Mouse (Mus musculus) heart, postnatal 36 days (tissue): ENCODE results near the gene Sdk2. TPM values are rescaled to one million over a fixed set of nuclear protein-coding genes. Genes with fewer than 3 reads are reported as not detected.

Experiments used
- DNase-seq, 2 experiments: peaks; one replicate each; pipeline ENCODE4 v3.0.0; 2021 to 2022
- intact Hi-C: fragments of 180-260 bp; cut with DNase I; formaldehyde crosslinking; loops from one replicate; pipeline ENCODE4 v1.15.1; 2025
- total RNA-seq, 2 experiments: library from RNA; stranded (reverse); gene quantifications; 2 replicates each; pipeline ENCODE4 v1.2.3; 2021

The Sdk2 gene
- total RNA-seq, 2 experiments from 2014 or later, result 1.1 to 2.6 TPM

DNA sequence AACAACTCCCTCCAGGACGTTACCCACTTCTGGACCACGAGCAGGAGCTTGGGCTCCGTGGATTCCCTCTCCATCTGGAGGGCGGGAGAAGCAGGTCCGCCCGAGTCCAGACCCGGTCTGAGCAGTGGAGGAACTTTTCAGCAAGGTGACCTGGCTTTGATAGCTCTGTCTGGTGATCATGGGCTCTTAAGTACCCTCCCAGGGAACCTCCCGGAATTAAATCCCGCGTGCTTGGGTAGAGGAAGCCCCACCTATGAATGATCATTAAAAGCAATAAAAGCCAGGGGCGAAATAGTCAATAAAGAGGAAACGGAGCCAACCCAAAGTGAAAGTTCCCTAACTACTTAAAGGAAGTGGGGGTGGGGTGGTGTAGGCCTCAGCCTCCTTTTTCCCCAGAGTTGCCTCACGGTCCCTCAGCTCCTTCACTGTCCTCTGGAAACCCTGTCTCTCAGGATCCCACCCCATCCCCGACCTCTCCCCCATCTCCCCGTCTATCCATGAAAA, 314.6 kb downstream of the Sdk2 start:
- no peak for DNase-seq
- intact Hi-C loops, result no loop called here

DNA sequence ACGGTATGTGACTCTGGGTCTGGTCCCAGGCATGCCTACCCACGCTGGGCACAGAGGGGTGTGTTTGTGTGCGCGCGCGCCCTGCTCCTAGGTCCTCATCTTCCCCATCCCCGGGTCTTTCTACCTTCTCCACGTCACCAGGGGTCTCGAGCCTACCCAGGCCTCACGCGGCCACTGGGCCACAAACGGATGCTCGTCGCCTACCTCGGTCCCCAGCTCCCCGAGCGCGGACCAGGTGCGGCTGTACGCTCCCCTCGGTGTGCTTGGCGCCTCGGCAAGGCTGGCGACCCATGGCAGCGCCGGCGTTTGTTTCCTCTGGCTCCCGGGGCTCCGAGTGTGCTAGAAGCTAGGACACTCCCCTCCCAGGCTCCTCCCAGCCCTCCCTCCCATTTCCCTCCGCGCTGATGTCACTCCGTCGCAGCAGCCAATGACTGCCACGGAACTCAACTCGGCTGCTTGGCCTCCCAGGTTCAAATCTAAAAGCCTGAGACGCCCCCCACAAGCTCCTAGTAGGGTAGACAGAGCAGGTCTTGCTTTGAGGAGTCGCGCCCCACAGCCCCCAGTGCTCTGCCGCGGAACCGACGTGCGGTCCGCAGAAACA, 315.3 kb downstream of the Sdk2 start, which contains the start of gene Cdc42ep4:
Gene Cdc42ep4 (minus strand): TSS at position 398 of the 601 bp plus-strand sequence.
- DNase-seq, result peak; percentile 84 to 85
- intact Hi-C loops, result loop anchor here (1.0 to 2.0 kb wide), 4 partner anchors 27 to 102 kb away; partner anchors contain the start of genes Cog1 and Cpsf4l

GRCm38 (mm10) chr11:113750571-113751483, 316.0 kb downstream of the Sdk2 start:
- DNase-seq, result peak; percentile 78 to 83
- intact Hi-C loops, result loop anchor here (1.0 to 2.0 kb wide), 4 partner anchors 27 to 102 kb away; partner anchors contain the start of genes Cog1 and Cpsf4l

- intact Hi-C loops, result loop anchor here (1.0 to 2.0 kb wide), 3 partner anchors 39 to 58 kb away; partner anchors contain the start of gene Cpsf4l
Measured at GRCm38 (mm10) chr11:113749749-113750351, 317.0 kb downstream of the Sdk2 start.

GRCm38 (mm10) chr11:113748797-113749521, 317.9 kb downstream of the Sdk2 start:
- DNase-seq, result peak; percentile 48 to 67
- intact Hi-C loops, result loop anchor here (1.0 kb wide), 1 partner anchor 59 kb away; no protein-coding TSS in a partner anchor

More at GRCm38 (mm10) chr11:113749749-113750351, 317.0 kb downstream of the Sdk2 start:
- DNase-seq, result no peak

GRCm38 (mm10) chr11:113747725-113748380, 319.0 kb downstream of the Sdk2 start:
- intact Hi-C loops, result no loop called here
- no peak for DNase-seq

GRCm38 (mm10) chr11:113747056-113747455, 319.8 kb downstream of the Sdk2 start:
- peak in 1 of 2 experiments; percentile 42 for DNase-seq
- intact Hi-C loops, result no loop called here

- no peak for DNase-seq
- intact Hi-C loops, result no loop called here
Measured at GRCm38 (mm10) chr11:113745961-113746360, 320.9 kb downstream of the Sdk2 start.

- DNase-seq, result no peak
- intact Hi-C loops, result no loop called here
Measured at GRCm38 (mm10) chr11:113742998-113743397, 323.8 kb downstream of the Sdk2 start.

DNA sequence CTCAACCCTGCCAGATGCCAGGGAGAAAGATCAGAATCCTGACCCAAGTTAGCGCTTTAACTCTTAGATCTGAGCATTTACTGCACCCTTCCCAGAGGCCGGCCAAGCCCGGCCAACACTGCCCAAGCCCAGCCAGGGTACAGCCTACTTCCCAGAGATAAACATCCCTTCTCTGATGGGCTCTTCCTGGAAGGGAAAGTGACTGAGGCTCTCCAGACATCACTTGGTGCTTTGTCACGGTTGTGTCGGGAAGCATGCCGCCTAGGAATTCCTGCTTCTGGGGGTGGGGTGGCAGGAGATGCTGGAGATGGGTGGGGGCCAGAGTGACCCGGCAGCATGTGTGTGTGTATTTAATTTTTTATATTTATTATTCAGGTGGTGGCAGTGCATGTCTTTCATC, 326.7 kb downstream of the Sdk2 start:
- intact Hi-C loops, result no loop called here

DNA sequence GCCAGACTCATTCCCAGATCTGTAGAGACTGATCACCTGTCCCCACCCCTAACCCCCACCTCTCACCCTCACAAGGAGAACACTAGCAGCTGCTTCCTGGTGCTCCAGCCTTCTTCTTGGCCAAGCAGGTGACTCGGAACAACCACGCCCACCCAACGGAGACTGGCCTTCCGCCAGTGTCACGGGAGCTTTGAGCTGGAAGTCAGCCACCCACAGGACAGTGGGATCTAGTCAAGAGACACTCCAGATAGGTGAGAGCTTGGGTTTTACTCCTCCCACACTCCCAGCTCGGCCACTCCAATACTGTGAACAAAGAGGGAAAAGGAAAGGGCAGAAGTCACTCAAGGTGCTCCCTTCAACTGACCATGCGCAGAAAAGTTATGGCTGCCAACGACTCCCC, 327.6 kb downstream of the Sdk2 start:
- DNase-seq, result peak; percentile 50 to 56
- intact Hi-C loops, result no loop called here

More for the DNA sequence above, 326.7 kb downstream of the Sdk2 start:
- no peak for DNase-seq

DNA sequence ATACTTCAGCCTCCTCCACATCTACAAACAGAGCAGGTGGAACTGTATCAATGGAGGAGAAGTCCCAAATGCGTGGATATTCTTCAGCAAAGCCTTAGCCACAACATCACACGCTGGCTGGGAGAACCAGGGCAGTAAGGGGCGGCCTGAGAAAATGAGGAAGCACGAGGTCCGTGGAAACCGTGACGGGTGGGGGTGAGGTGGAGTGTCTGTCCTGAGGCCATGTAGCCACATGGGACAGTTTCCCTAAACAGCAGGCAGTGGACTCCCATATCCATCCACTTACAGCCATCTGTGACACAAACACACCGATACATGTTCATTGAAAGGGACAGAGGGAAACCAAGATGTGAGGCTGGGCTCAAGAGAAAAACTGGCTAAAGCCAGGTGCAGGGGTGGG, 328.9 kb downstream of the Sdk2 start:
- DNase-seq, result no peak
- intact Hi-C loops, result no loop called here

- intact Hi-C loops, result no loop called here
Measured at GRCm38 (mm10) chr11:113737553-113737854, 329.3 kb downstream of the Sdk2 start.

DNA sequence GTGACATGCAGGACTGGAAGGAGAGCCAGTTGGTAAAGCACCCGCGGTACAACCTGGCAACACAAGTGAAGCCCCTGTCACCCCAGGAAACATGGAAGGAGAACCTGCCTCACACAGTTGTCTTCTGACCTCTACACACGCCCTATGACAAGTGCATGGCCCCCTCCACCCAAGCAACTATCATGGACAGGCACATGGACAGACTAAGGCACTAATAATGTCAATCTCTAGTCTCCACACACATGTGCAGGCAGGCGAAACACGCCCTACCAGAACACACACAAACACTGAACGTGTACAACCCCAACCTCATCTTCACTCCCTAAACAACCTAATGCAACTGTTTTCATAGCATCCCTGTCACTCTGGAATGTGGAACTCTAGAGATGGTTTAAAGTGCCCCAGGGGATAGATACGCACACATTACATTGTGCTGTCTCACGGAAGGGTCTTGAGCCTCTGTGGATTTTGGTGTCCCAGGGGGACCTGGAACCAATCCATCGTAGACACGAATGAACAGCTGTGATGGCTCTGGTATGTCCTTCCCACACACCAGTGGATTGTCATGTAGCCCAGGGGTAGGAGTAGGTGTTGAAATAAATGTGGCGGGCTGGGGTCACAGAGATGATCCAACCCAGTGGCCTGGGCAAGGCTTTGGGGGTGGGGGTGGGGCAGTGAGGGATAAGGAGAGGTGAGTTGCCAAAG, 329.8 kb downstream of the Sdk2 start:
- DNase-seq, result no peak
- intact Hi-C loops, result no loop called here

More at GRCm38 (mm10) chr11:113737553-113737854, 329.3 kb downstream of the Sdk2 start:
- DNase-seq, result no peak

DNA sequence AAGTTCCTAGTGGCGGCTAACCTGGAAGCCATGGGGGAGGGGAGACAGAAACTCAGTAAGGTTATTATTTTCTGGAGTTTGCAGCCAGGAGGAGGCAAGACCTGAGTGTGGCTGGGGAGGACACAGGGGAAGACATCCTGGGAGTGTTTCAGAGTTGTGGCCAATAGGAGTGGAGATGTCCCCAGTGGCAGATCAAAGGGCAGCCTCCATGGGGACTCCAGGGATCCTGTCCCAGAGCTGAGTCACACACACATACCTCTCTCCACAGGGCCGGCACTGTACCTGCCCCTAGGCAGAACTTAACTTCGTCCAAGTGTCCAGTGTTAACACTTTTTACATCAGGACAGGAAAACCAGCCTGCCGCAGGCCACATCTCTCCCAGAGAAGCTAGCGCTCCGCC, 331.7 kb downstream of the Sdk2 start:
- intact Hi-C loops, result no loop called here
- DNase-seq, result no peak

GRCm38 (mm10) chr11:113733631-113734364, 333.0 kb downstream of the Sdk2 start:
- no peak for DNase-seq
- intact Hi-C loops, result no loop called here

DNA sequence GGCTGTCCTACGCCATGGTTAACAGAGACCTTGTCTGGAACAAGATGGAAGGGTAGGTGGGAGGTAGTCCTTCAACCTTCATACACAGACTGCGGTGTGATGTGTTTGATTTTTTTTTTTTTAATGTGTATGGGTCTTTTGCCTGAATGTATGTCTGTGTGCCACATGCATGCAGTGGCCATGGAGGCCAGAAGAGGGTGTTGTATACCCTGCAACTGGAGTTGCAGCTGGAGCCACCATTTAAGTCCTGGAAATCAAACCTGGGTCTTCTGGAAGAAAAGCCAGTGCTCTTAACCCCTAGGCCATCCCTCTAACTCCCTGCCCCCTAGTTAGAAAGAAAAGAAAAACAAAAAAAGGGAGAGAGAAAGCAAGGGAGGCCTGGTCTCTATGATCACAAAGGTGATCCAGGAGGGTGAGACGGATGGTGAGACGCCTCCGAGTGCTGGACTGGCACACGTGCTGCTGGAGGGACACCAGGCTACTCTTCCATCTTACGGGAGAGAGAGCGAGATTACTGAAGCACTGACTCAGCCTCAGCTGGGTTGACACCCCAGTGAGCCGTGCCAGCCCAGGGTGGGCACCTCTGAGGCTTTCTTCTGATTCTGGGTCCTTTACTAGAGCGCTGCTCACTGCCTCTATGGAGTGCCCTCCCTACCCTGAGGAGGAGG, 334.8 kb downstream of the Sdk2 start:
- no peak for DNase-seq
- intact Hi-C loops, result no loop called here

- no peak for DNase-seq
- intact Hi-C loops, result no loop called here
Measured at GRCm38 (mm10) chr11:113730879-113731278, 336.0 kb downstream of the Sdk2 start.
